Mouse (Mus musculus) olfactory bulb, adult 2 months (tissue): ENCODE results near the gene Capn5. TPM values are rescaled to one million over a fixed set of nuclear protein-coding genes. Genes with fewer than 3 reads are reported as not detected.

ENCODE experiments used
- H3K27ac ChIP-seq: fragments of 200-500 bp; 2 replicates; pipeline ENCODE4 v1.5.1; 2012; ENCODE audit warnings: low read depth, low read length; ENCODE audit not compliant: insufficient read depth
- H3K4me1 ChIP-seq: fragments of 200-500 bp; 2 replicates; pipeline ENCODE4 v1.6.1; 2012; ENCODE audit warnings: low read length; ENCODE audit not compliant: control insufficient read depth, insufficient read depth
- H3K4me3 ChIP-seq: fragments of 200-500 bp; 2 replicates; pipeline ENCODE4 v1.5.1; 2012; ENCODE audit warnings: mild to moderate bottlenecking, low read depth, low read length, moderate library complexity; ENCODE audit not compliant: insufficient read depth
- CTCF ChIP-seq: fragments of 200-500 bp; IDR thresholded peaks from 2 replicates; pipeline ENCODE4 v1.5.1; 2012; ENCODE audit warnings: low read depth, mild to moderate bottlenecking, low read length, moderate library complexity; ENCODE audit not compliant: insufficient read depth
- POLR2A ChIP-seq: fragments of 200-500 bp; IDR thresholded peaks from 2 replicates; pipeline ENCODE4 v1.6.1; 2012; ENCODE audit warnings: mild to moderate bottlenecking, low read depth, low read length, moderate library complexity; ENCODE audit not compliant: insufficient read depth
- WGBS: fragments of 180-500 bp; shearing (Covaris S2); methylation state at CpG from one replicate; pipeline ENCODE4 v1.1.7; 2018; 5-methylcytosine and 5-hydroxymethylcytosine counted together
- polyA plus RNA-seq: library from polyadenylated mRNA; stranded (reverse); fragments of >200 nt; gene quantifications from 2 replicates; pipeline ENCODE4 v1.2.4, GENCODE M21; 2012; ENCODE audit warnings: low replicate concordance; ENCODE audit not compliant: missing spikeins, insufficient read depth, insufficient read length

Capn5 gene
- polyA plus RNA-seq, 1 experiment = not detected

- Histone ChIP-seq H3K27ac (no peak overlapping the region), H3K4me1 (no peaks in the 10 kb centered on the region), H3K4me3 (no peak overlapping the region)
- WGBS = 97% methylated on average over 4 of the region's 4 CpGs
- TF ChIP-seq POLR2A = no peak
- no peak for TF ChIP-seq CTCF
Observed at GRCm38 (mm10) chr7:98095852-98096251, 82.2 kb downstream of the Capn5 start.

DNA sequence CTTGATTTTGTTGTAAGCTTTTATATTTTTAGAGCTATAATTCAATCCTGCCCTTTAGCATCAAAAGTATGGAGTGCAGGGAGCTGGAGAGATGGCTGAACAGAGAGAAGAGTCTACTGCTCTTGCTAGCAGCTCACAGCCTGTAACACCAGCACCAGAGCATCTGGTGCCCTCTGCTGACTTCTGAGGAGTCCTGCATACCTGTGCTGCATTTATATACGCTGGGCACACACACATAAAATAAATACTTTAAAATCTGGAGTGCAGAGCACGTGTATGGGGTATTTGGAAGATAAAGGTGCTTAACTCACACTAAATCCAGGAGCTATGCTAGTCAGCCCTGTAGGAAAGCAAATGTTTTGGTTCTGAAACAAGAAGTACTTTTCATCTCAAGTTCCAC, 91.7 kb downstream of the Capn5 start:
- 52% methylated on average over 2 of the region's 2 CpGs for WGBS
- no peak overlapping the region for H3K4me3 ChIP-seq
- no peaks in the 10 kb centered on the region for H3K4me1 ChIP-seq
- no peak for TF ChIP-seq CTCF
- TF ChIP-seq POLR2A = no peak
- H3K27ac ChIP-seq = no peak overlapping the region

DNA sequence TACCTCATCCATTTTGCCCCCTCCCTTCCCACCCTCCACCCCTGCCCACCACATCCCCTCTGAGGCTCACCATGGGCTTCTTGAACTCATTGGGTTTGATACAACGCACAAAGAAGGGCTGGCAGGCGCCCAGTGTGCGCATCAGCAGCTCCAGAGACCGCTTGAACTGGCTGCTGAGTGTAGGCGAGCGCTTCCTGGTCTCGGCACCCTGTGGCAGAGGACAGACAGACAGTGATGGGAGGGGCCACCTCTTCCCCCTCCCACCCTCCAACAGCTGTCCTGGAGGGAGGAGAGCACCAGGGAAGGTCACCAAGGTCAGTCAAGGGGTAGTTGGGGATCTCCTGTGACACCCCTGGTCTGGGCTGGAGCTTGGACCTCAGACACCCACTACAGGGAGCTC, 92.8 kb downstream of the Capn5 start:
- TF ChIP-seq POLR2A (no peak), CTCF (no peak)
- H3K4me1 ChIP-seq = no peaks in the 10 kb centered on the region
- 74% methylated on average over 7 of the region's 7 CpGs for WGBS
- no peak overlapping the region for H3K4me3 ChIP-seq
- no peak overlapping the region for H3K27ac ChIP-seq

DNA sequence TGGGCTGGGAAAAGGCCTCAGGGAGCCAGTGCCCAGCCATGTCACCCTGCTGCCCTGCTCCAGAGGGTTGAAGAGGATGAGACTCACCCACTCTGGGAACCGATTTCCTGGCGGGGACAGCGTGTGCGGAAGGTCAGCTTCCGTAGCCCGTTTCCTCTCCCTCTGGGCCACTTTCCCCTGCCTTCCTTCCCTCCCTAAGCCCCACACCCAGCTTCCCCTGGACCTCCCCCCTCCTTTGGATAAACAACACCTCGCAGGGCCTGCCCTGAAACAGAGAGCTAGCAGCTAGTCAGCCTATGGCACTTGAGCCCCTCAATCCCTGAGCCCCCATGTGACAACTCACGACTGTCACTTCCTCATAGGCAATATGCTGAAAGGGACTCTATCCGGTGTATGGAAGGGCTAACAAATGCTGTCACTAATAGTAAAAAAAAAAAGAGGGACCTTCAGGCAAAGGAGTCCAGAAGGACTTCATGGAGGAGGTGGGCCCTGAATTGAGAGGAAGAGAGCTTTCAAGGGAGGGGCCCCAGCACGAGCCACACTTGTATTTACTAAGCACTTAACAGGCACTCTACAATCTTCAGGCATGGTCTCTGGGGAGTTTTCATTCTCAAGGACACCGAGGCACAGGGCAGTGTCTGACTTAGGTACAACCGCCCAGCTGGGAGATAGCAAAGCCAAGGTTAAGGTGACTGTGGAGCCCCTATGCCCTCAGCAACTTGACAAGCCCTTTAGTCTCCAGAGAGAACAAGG, 93.4 kb downstream of the Capn5 start:
- WGBS = 82% methylated on average over 12 of the region's 12 CpGs
- no peak for TF ChIP-seq POLR2A
- no peak for TF ChIP-seq CTCF
- Histone ChIP-seq H3K4me1 (no peaks in the 10 kb centered on the region), H3K27ac (no peak overlapping the region), H3K4me3 (no peak overlapping the region)

GRCm38 (mm10) chr7:98082376-98082775, 95.7 kb downstream of the Capn5 start:
- Histone ChIP-seq H3K4me3 (no peak overlapping the region), H3K4me1 (no peaks in the 10 kb centered on the region), H3K27ac (no peak overlapping the region)
- WGBS = 54% methylated on average over 5 of the region's 5 CpGs
- TF ChIP-seq POLR2A (no peak), CTCF (no peak)

DNA sequence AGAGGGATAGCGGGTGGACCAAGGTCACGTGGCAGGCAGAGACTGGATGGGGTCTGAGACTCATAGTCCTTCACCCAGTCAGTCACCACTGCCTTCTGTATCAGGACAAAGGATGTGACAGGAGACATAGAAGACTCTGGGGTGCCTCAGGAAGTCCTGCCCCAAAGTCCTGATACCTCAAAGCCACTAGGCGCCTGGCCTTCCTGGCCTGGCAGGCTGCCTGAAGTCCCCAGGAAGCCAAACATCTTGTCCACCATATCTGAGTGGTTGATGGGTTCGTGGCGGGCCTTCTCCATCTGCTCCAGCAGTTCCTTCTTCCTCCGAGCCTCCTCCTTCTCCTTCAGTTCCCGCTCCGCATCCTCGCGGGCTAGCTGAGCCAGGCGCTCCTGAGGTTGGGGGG, 100.6 kb downstream of the Capn5 start:
- H3K4me3 ChIP-seq = no peak overlapping the region
- 87% methylated on average over 11 of the region's 11 CpGs for WGBS
- no peak overlapping the region for H3K27ac ChIP-seq
- no peak for TF ChIP-seq POLR2A
- TF ChIP-seq CTCF = no peak
- no peaks in the 10 kb centered on the region for H3K4me1 ChIP-seq

DNA sequence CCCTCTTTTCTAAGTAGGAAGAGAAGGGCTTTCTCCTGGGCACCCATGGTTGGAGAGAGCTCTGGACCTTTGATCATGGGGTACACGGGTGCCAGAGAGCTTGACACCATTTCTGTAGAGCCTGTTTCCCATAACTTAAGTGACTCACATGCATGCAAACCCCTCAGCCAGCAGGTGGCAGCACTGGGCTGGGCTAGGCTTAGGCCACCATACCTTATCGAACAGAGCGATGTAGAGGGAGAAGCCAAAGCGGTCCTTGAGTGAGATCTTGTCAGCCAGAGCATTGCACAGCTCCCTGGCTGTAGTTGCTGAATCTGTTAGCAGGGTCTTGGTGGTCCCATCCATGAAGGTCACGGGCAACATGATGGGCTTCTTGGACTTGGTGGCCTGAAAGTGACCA, 106.5 kb downstream of the Capn5 start:
- 36% methylated on average over 5 of the region's 5 CpGs for WGBS
- Histone ChIP-seq H3K4me1 (no peaks in the 10 kb centered on the region), H3K27ac (no peak overlapping the region), H3K4me3 (no peak overlapping the region)
- TF ChIP-seq CTCF (peak; percentile 62), POLR2A (no peak)

Other genes starting within 250 kb of the Capn5 start
- not detected in 2 replicates for gene Myo7a, start 58.8 kb downstream of the Capn5 start, polyA plus RNA-seq
- not detected in 2 replicates for gene Omp, start 32.8 kb downstream of the Capn5 start, polyA plus RNA-seq
- not detected in 2 replicates for gene B3gnt6, start 21.2 kb upstream of the Capn5 start, polyA plus RNA-seq
- gene Acer3, start 142.9 kb upstream of the Capn5 start, polyA plus RNA-seq = not detected in 2 replicates
- gene Tsku, start 183.1 kb upstream of the Capn5 start, polyA plus RNA-seq = not detected in 2 replicates